Mouse (Mus musculus): ENCODE data around the gene Hs3st2. TPM values are rescaled to one million over a fixed set of nuclear protein-coding genes. Genes with fewer than 3 reads are reported as not detected.

Hs3st2 gene
- polyA plus RNA-seq, 1 experiment from 2014 or later = 15.5 TPM

DNA sequence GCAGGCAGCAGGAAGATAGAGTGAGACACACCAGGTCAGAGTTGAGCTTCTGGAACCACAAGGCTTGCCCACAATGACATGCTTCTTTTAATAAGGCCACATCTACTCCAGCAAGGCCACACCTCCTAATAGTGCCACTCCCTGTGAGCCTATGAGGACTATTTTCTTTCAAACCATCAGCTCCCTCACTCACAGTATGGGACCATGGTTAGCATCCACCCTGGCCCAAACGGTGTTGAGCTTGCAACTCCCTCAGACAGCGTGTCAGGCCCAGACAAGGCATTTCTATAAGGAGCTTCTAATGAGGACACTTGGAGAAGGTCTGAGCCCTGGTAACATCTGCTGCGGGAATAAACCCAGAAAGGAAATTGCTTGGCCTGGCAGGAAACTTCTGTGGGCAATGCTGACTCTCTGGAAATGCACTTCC lies 125.5 kb downstream of the Hs3st2 start:
- 85% methylated on average over 3 of the region's 3 CpGs for WGBS

DNA sequence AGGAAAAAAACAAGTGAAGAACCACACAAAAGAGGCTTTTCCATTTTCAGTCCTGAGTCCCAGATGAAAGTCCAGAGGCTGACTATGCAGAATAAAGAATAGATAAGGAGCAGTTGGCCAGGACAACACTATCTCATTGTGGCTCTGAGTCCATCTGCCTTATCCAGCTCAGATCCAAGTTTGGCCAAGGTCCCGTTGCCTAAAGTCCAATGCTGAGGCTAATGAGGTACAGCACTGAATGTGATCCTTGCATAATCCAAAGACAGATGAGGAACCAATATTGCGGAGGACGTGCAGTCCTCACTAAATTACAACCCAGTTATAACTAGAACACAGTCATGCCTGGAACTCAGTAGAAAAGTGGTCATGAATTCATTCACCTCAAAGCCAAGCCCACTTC lies 130.5 kb downstream of the Hs3st2 start:
- Histone ChIP-seq H3K27me3 (no peaks in the 10 kb centered on the region), H3K36me3 (no peaks in the 10 kb centered on the region), H3K9me3 (no peaks in the 10 kb centered on the region), H3K4me3 (no peak overlapping the region), H3K4me2 (replicated peaks) (no peak overlapping the region), H3K9ac (replicated peaks) (no peak overlapping the region), H3K27ac (replicated peaks) (no peak overlapping the region), H3K4me1 (peaks cover 5% of the 10 kb centered on the region; the same call in 1 of the 2 replicates)
- no peak for ATAC-seq (replicated peaks)
- 90% methylated on average over 3 of the region's 3 CpGs for WGBS

More for the DNA sequence above, 125.5 kb downstream of the Hs3st2 start:
- Histone ChIP-seq H3K4me2 (replicated peaks) (no peak overlapping the region), H3K9me3 (no peaks in the 10 kb centered on the region), H3K27me3 (no peaks in the 10 kb centered on the region), H3K9ac (replicated peaks) (no peak overlapping the region), H3K4me3 (no peak overlapping the region), H3K4me1 (no peaks in the 10 kb centered on the region), H3K36me3 (no peaks in the 10 kb centered on the region), H3K27ac (replicated peaks) (no peak overlapping the region)
- ATAC-seq (replicated peaks) = no peak

DNA sequence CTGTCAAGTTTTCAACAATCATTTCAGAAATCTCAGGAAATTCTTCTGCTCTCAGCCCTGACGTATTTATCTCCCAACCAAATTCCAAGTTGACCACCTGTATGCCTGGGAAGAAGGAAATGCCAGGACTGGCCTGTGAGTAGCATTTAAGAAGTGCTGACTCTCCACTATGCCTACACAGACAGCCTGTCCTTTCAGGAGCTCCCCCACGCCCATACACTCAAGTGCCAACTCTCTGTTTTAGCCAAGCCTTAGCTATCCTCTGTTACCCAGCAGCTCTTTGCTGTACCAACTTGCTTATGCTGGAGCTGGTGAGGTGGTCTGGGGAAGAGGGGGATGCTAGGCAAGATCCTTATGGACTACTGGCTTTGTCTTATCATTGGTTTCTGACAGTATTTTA lies 137.4 kb downstream of the Hs3st2 start:
- Histone ChIP-seq H3K4me3 (no peak overlapping the region), H3K4me1 (peaks cover 5% of the 10 kb centered on the region; the same call in 1 of the 2 replicates), H3K36me3 (no peaks in the 10 kb centered on the region), H3K27me3 (no peaks in the 10 kb centered on the region), H3K4me2 (replicated peaks) (no peak overlapping the region), H3K9me3 (no peaks in the 10 kb centered on the region), H3K27ac (replicated peaks) (no peak overlapping the region), H3K9ac (replicated peaks) (no peak overlapping the region)
- WGBS = 87% methylated on average over 2 of the region's 2 CpGs
- ATAC-seq (replicated peaks) = no peak

DNA sequence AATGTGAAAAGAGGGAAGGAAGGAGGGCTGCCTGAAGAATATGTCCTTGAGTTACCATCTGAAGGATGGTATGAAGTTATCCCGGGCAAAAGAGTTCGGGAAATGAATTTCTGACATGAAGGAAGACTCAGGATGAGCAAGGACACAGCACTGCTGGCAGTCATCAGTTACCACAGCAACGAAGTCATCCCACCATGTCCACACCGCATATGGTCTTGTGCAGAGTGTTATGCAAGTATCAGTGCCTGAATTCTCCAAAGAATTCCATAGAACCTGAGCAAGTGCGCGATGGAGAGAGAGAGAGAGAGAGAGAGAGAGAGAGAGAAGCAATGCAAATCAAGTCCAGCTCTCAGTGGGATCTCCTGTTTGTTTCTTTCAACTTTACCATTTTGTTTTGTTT lies 142.0 kb downstream of the Hs3st2 start:
- no peaks in the 10 kb centered on the region for H3K27me3 ChIP-seq
- no peaks in the 10 kb centered on the region for H3K4me1 ChIP-seq
- ATAC-seq (replicated peaks) = no peak
- H3K4me3 ChIP-seq = no peak overlapping the region
- no peaks in the 10 kb centered on the region for H3K9me3 ChIP-seq
- WGBS = 86% methylated on average over 6 of the region's 6 CpGs
- H3K4me2 ChIP-seq (replicated peaks) = no peak overlapping the region
- no peaks in the 10 kb centered on the region for H3K36me3 ChIP-seq
- no peak overlapping the region for H3K9ac ChIP-seq (replicated peaks)
- no peak overlapping the region for H3K27ac ChIP-seq (replicated peaks)

DNA sequence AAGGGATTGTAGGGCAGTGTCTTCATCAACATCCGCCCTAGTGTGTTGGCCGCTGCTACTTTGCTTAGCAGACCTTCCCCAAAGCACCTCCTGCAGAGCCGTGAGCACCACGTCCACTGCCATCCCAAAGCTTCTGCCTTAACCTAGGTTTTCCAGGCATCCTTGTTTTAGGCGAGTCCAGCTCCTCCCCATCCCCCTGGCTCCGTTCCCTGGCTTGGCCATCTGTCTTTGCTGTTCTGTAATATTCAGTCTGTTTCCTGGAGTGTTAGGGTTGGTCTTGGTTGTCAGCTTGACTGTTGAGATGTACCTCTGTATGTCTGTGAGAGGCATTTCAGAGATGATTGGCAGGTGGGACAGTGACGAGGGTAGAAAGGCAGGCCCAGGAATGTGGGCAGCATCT lies 142.7 kb downstream of the Hs3st2 start:
- ATAC-seq (replicated peaks) = no peak
- H3K9me3 ChIP-seq = no peaks in the 10 kb centered on the region
- no peak overlapping the region for H3K4me3 ChIP-seq
- WGBS = 86% methylated on average over 7 of the region's 7 CpGs
- H3K9ac ChIP-seq (replicated peaks) = no peak overlapping the region
- H3K27ac ChIP-seq (replicated peaks) = no peak overlapping the region
- no peaks in the 10 kb centered on the region for H3K27me3 ChIP-seq
- peaks cover 4% of the 10 kb centered on the region for H3K4me1 ChIP-seq
- no peaks in the 10 kb centered on the region for H3K36me3 ChIP-seq
- H3K4me2 ChIP-seq (replicated peaks) = no peak overlapping the region

DNA sequence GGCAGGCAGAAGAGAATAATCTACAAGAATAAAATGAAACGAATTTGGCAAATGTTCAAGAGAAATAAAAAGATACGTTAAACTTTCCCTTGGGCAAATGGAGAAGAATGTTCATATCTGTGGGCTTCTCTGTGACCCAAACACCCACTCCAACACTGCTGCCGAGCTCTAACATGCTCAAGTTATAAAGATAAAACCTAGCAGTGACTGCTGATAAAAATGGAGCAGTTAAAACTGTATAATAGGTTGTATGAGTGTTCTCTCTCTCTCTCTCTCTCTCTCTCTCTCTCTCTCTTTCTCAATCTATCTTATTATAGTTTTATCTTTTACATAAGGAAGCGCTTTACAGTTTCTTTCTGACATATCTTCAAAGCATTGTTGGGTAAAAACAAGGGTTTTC lies 144.3 kb downstream of the Hs3st2 start:
- H3K4me2 ChIP-seq (replicated peaks) = no peak overlapping the region
- no peak for ATAC-seq (replicated peaks)
- H3K9me3 ChIP-seq = no peaks in the 10 kb centered on the region
- no peak overlapping the region for H3K9ac ChIP-seq (replicated peaks)
- H3K27me3 ChIP-seq = no peaks in the 10 kb centered on the region
- no peaks in the 10 kb centered on the region for H3K36me3 ChIP-seq
- WGBS = 66% methylated on average over 4 of the region's 4 CpGs
- peaks cover 16% of the 10 kb centered on the region for H3K4me1 ChIP-seq
- no peak overlapping the region for H3K4me3 ChIP-seq
- no peak overlapping the region for H3K27ac ChIP-seq (replicated peaks)

DNA sequence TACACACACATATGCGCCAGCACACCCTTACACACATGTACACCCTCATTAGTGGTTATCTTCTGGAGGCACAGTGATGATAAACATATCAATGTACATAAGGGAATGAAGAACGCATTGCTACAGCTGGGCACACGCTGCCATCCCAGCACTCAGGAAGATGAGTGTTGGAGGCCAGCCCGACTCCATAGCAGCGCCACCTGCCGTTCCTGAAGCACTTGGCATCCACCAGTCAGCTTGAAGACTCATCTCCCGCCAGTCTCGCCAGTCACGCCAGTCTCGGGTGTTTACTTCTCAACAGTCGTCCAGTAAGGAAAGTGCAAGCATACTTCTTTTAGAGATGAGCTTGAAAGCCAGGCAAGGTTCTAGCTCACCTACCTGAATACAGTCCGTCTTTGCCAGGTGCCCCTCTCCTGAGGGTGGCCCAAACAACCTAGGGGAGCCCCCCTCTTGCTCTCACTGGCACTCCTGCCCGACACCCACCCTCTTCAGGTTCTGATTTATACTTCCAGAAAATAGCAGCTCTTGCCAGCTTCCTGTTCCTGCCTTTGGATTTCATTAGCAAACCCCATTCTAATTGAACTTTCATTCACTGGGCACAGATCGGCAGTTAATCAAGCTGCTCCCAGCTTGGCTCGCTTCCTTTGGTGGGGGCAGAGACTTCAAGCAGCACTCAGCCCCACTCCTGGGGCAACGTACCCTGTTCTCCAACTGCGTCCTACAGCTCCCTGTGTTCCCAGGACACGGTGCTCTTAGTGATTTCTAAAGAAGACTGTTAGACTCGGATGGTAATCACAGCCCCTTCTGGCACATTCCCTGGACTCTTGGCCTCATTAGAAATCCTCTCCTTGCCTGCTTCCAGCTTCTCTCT lies 148.0 kb downstream of the Hs3st2 start:
- H3K27ac ChIP-seq (replicated peaks) = peak overlapping the region; percentile 86
- WGBS = 28% methylated on average over 19 of the region's 19 CpGs
- peaks cover 16% of the 10 kb centered on the region for H3K4me1 ChIP-seq
- H3K4me2 ChIP-seq (replicated peaks) = peak overlapping the region; percentile 37
- no peaks in the 10 kb centered on the region for H3K27me3 ChIP-seq
- no peaks in the 10 kb centered on the region for H3K9me3 ChIP-seq
- peak; percentile 92 for ATAC-seq (replicated peaks)
- H3K4me3 ChIP-seq = peak overlapping the region; percentile 13; the same call in 1 of the 2 replicates
- no peak overlapping the region for H3K9ac ChIP-seq (replicated peaks)
- no peaks in the 10 kb centered on the region for H3K36me3 ChIP-seq

DNA sequence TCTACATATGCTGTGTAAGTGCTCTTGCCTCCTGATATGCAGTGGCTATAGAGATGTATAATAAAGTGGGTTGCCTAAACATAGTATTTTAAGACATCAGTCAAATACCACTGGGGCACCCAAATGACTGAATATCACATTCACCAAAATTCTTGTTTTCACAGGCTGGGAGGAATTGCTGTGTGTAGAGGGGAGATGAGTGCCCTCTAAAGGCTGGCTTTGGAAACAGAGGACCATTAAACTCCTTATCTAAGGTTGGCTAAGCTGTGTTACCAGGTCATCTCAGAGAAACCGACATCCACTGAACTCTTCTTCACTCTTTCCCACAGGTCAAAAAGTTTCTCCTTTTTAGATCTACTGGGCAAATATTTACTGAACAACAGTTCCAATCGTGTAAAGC lies 150.8 kb downstream of the Hs3st2 start:
- no peak overlapping the region for H3K9ac ChIP-seq (replicated peaks)
- H3K4me2 ChIP-seq (replicated peaks) = no peak overlapping the region
- H3K36me3 ChIP-seq = no peaks in the 10 kb centered on the region
- no peak for ATAC-seq (replicated peaks)
- no peak overlapping the region for H3K27ac ChIP-seq (replicated peaks)
- no peaks in the 10 kb centered on the region for H3K9me3 ChIP-seq
- peaks cover 16% of the 10 kb centered on the region for H3K4me1 ChIP-seq
- no peak overlapping the region for H3K4me3 ChIP-seq
- H3K27me3 ChIP-seq = no peaks in the 10 kb centered on the region
- WGBS = 63% methylated on average over 2 of the region's 2 CpGs

DNA sequence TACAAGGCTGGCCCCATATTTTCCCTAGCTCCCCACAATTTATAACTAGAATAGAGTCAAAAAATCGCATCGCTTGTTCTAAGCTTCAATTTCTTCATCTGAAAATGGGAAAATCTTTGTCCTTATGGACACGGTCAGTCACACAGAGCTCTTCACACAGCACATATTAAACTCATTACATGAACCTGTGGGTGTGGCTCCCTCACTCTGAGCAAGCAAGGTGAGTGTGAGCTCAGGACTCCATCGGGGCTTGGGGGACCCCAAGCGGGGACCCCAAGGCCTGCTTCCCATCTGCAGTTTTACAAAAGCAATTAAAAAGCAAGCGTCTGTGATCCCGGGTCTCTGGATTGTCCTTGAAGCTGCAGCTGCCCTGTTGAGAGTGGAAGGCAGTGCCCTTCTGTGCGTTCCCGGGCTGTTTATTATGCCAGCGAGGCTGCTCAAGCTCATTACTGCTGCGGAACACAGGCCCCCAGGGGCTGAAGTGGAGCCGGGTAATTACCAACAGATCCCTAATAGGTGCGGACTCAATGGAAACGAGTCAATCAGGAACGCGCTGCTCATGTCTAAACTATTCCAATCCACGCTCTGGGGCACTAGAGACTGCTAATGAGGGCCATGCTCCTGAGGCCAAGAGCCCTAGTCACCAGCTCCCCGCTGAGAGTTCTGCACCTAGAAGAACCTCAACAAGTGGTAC lies 157.8 kb downstream of the Hs3st2 start:
- no peak overlapping the region for H3K9ac ChIP-seq (replicated peaks)

More for the DNA sequence above, 157.8 kb downstream of the Hs3st2 start:
- H3K4me2 ChIP-seq (replicated peaks) = no peak overlapping the region
- peak overlapping the region; percentile 51; the same call in 1 of the 2 replicates for H3K27ac ChIP-seq (replicated peaks)
- 12% methylated on average over 18 of the region's 18 CpGs for WGBS
- peak; percentile 96 for ATAC-seq (replicated peaks)
- no peaks in the 10 kb centered on the region for H3K27me3 ChIP-seq
- H3K9me3 ChIP-seq = no peaks in the 10 kb centered on the region
- no peak overlapping the region for H3K4me3 ChIP-seq
- no peaks in the 10 kb centered on the region for H3K36me3 ChIP-seq
- H3K4me1 ChIP-seq = peaks cover 10% of the 10 kb centered on the region

Measured in forebrain, embryonic 15.5 days (tissue).